Mouse (Mus musculus): ENCODE measurements around the gene Myo1b. TPM values are rescaled to one million over a fixed set of nuclear protein-coding genes. Genes with fewer than 3 reads are reported as not detected.

Gene Myo1b
- total and polyA plus RNA-seq, 2 experiments: 35.1 to 176 TPM

DNA sequence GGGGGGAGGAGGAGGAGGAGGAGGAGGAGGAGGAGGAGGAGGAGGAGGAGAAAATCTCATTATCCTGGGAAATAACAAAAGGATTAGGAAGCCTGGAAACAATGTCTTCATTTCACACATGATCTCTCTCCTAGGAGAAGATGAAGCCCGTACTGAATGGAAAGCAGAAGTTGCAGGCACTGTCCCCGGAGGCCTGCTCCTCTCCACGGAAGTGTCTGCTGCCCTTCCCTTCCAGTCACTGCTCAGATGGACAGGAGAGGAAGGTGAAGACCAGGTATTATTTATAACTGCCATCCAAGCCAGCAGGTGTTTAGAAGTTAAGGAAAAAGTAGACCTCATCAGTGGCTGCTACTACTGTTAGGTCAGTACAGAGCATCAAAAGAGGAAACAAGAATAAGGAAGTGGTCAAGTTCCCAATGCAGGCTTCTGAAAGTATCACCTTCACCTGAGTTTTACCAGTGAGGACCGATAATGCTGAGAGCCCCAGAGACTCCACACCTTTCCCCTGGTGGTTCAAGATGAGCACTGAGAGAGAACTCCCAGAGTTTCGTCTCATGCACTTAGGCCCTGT is 110.7 kb downstream of the Myo1b start:
- H3K79me2 ChIP-seq (ENCODE audit: control insufficient read depth, insufficient read depth, low read length): peaks cover 3% of the 10 kb centered on the region; the same call in 1 of the 2 replicates
- H3K9ac ChIP-seq (ENCODE audit: low read depth, low read length): no peak overlapping the region
- H3K27ac ChIP-seq (replicated peaks; ENCODE audit: insufficient read depth, low read depth, low read length): no peak overlapping the region
- H3K27me3 ChIP-seq (ENCODE audit: control insufficient read depth, insufficient read depth, low read length): no peaks in the 10 kb centered on the region
- no peak for DNase-seq (ENCODE audit: extremely low read depth, low read depth, low spot score)
- H3K4me1 ChIP-seq (ENCODE audit: control insufficient read depth, insufficient read depth, low read length): no peaks in the 10 kb centered on the region
- TF ChIP-seq CTCF (IDR thresholded peaks at IDR 0.05; ENCODE audit: low read depth, low read length) (no peak), POLR2A (IDR thresholded peaks at IDR 0.05; ENCODE audit: extremely low read depth, insufficient read depth, low read length) (no peak)
- peaks cover 42% of the 10 kb centered on the region for H3K36me3 ChIP-seq (ENCODE audit: control insufficient read depth, insufficient read depth, low read length)
- WGBS: 85% methylated on average over 5 of the region's 5 CpGs
- H3K4me3 ChIP-seq (ENCODE audit: insufficient read depth, low read depth, low read length): no peak overlapping the region

DNA sequence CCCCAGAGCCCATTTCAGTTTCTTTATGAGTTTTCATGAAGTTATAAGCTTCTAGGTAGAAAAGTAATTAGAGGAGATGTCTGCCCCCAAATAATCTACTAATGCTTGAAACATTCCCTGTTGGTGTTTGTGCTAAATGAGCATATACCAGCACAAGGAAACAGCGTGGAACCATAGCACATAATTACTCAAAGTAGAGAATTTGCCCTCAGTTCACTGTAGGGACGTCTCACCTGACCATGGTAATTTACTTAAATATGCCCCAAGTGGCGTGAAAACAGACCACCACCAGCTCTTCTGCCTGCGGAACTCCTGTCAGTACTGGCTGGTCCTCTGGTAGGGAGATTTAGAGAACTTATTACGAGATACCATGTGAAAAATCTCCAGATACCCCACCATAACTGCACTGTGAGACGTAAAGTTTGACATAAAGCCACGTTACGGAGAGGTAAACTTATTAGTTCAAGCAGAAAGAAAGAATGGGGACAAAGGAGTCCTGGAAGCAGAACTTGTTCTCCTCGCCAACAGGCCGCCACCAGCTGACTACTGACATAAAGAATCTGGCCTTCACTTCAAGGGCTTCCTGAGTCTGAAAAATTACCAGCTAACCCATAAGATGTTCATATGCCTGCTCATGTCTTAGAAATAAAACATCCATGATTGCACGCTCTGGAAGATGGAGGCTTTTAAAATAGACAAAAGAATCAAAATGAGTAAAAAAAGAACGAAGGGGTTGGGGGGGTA is 111.4 kb downstream of the Myo1b start:
- WGBS: 93% methylated on average over 12 of the region's 12 CpGs
- Histone ChIP-seq H3K4me3 (ENCODE audit: insufficient read depth, low read depth, low read length) (no peak overlapping the region), H3K27me3 (ENCODE audit: control insufficient read depth, insufficient read depth, low read length) (no peaks in the 10 kb centered on the region), H3K27ac (replicated peaks; ENCODE audit: insufficient read depth, low read depth, low read length) (no peak overlapping the region), H3K36me3 (ENCODE audit: control insufficient read depth, insufficient read depth, low read length) (peaks cover 45% of the 10 kb centered on the region), H3K9ac (ENCODE audit: low read depth, low read length) (no peak overlapping the region), H3K79me2 (ENCODE audit: control insufficient read depth, insufficient read depth, low read length) (no peaks in the 10 kb centered on the region; the same call in 1 of the 2 replicates), H3K4me1 (ENCODE audit: control insufficient read depth, insufficient read depth, low read length) (no peaks in the 10 kb centered on the region)
- no peak for TF ChIP-seq CTCF (IDR thresholded peaks at IDR 0.05; ENCODE audit: low read depth, low read length)
- TF ChIP-seq POLR2A (IDR thresholded peaks at IDR 0.05; ENCODE audit: extremely low read depth, insufficient read depth, low read length): no peak
- no peak for DNase-seq (ENCODE audit: extremely low read depth, low read depth, low spot score)

DNA sequence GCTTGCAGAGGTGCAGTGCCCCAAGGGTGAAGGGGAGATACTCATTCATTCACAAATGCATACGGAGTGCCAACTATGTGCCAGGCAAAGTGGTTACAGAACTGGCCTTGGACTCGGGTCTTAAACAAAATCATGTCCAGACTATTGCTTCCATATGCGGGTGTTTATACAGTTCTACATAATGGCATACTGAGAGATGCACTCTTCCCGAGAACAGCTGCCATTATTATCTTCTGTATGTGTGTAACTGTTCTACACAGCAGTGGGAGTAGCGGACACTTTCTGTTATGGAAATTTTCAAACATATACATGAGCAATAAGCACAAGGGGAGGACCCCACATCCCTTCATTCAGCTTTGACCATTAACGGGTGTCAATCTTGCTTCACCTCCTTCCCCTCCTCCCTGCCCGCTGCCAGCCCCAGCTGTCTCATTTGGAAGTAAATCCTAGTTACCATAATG is 117.8 kb downstream of the Myo1b start:
- no peaks in the 10 kb centered on the region for H3K27me3 ChIP-seq (ENCODE audit: control insufficient read depth, insufficient read depth, low read length)
- WGBS: 91% methylated on average over 7 of the region's 7 CpGs
- no peak for TF ChIP-seq CTCF (IDR thresholded peaks at IDR 0.05; ENCODE audit: low read depth, low read length)
- no peak for TF ChIP-seq POLR2A (IDR thresholded peaks at IDR 0.05; ENCODE audit: extremely low read depth, insufficient read depth, low read length)
- H3K4me1 ChIP-seq (ENCODE audit: control insufficient read depth, insufficient read depth, low read length): no peaks in the 10 kb centered on the region
- DNase-seq (ENCODE audit: extremely low read depth, low read depth, low spot score): no peak
- H3K36me3 ChIP-seq (ENCODE audit: control insufficient read depth, insufficient read depth, low read length): peaks cover 69% of the 10 kb centered on the region
- no peak overlapping the region for H3K4me3 ChIP-seq (ENCODE audit: insufficient read depth, low read depth, low read length)
- no peak overlapping the region for H3K9ac ChIP-seq (ENCODE audit: low read depth, low read length)
- H3K79me2 ChIP-seq (ENCODE audit: control insufficient read depth, insufficient read depth, low read length): no peaks in the 10 kb centered on the region; the same call in 1 of the 2 replicates
- H3K27ac ChIP-seq (replicated peaks; ENCODE audit: insufficient read depth, low read depth, low read length): no peak overlapping the region

DNA sequence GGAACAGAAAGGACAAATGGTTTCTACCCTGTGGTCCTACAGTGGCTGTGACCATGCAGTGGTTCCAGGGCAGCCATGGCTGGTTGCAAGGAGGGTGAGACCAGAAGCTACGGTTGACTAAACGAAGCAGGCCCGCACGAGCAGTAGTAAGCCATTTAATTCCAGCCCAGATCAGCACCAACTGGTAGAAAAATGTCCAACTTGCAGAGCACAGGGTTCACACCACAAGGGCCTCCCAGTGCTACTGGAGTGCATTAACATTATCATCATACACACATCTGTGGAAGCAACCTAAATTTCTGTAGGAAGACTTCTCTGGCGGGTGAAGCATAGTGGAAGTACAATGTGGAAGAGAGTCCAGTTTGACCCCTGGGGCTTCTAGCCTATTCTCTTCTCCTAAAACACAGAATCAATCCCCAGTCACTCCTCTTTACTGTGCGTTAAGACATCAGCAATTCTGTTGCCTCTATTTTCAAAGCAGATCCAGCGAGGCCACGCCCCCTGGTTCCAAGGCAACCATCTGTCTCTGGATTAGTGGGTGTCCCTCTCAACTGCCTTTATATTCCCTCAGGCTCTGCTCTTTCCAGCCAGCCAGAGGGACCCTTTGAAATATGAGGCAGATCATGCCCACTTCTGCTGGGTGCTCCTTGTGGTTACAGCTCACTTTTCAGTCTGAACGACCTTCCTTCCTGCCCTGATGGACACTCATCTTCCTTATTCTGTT is 120.1 kb downstream of the Myo1b start:
- Histone ChIP-seq H3K4me3 (ENCODE audit: insufficient read depth, low read depth, low read length) (no peak overlapping the region), H3K9ac (ENCODE audit: low read depth, low read length) (no peak overlapping the region), H3K36me3 (ENCODE audit: control insufficient read depth, insufficient read depth, low read length) (peaks cover 72% of the 10 kb centered on the region), H3K4me1 (ENCODE audit: control insufficient read depth, insufficient read depth, low read length) (no peaks in the 10 kb centered on the region), H3K27me3 (ENCODE audit: control insufficient read depth, insufficient read depth, low read length) (no peaks in the 10 kb centered on the region), H3K79me2 (ENCODE audit: control insufficient read depth, insufficient read depth, low read length) (no peaks in the 10 kb centered on the region; the same call in 1 of the 2 replicates), H3K27ac (replicated peaks; ENCODE audit: insufficient read depth, low read depth, low read length) (no peak overlapping the region)
- no peak for DNase-seq (ENCODE audit: extremely low read depth, low read depth, low spot score)
- 96% methylated on average over 9 of the region's 9 CpGs for WGBS
- TF ChIP-seq POLR2A (IDR thresholded peaks at IDR 0.05; ENCODE audit: extremely low read depth, insufficient read depth, low read length) (no peak), CTCF (IDR thresholded peaks at IDR 0.05; ENCODE audit: low read depth, low read length) (no peak)

DNA sequence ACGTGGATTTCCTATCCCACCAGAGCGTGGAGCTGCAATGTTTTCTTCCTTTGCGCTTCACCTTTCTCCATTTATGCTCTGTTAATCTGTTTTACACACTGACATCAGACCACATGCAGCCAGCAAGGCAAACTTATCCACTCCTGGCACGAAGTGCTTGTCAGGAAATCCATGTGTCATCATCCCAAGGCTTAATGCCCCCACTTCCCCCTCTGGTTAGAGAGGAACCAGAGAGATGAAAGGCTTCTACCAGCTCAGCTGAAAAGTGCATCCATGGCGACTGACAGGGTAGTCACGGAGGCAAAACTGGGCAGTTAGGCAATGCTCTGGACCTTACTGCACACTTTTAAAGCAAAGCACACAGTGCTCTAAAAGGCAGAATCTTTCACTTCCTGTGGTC is 126.6 kb downstream of the Myo1b start:
- Histone ChIP-seq H3K4me1 (ENCODE audit: control insufficient read depth, insufficient read depth, low read length) (no peaks in the 10 kb centered on the region), H3K4me3 (ENCODE audit: insufficient read depth, low read depth, low read length) (no peak overlapping the region), H3K27ac (replicated peaks; ENCODE audit: insufficient read depth, low read depth, low read length) (0 out of 2 replicates have a peak overlapping the region, but pooled peaks have one; percentile 21), H3K79me2 (ENCODE audit: control insufficient read depth, insufficient read depth, low read length) (no peaks in the 10 kb centered on the region; the same call in 1 of the 2 replicates), H3K36me3 (ENCODE audit: control insufficient read depth, insufficient read depth, low read length) (peaks cover 64% of the 10 kb centered on the region), H3K27me3 (ENCODE audit: control insufficient read depth, insufficient read depth, low read length) (no peaks in the 10 kb centered on the region), H3K9ac (ENCODE audit: low read depth, low read length) (no peak overlapping the region)
- peak; percentile 21 for DNase-seq (ENCODE audit: extremely low read depth, low read depth, low spot score)
- 65% methylated on average over 6 of the region's 6 CpGs for WGBS
- TF ChIP-seq POLR2A (IDR thresholded peaks at IDR 0.05; ENCODE audit: extremely low read depth, insufficient read depth, low read length) (no peak), CTCF (IDR thresholded peaks at IDR 0.05; ENCODE audit: low read depth, low read length) (no peak)

Data from liver, adult 2 months (tissue).